Mouse (Mus musculus) E14TG2a.4 (cell line): ENCODE results near the gene Pdzd2.

ENCODE experiments used
- CTCF ChIP-seq: conservative IDR thresholded peaks from 2 replicates; pipeline ENCODE4 v1.5.1; 2014; ENCODE audit warnings: low read length
- NANOG ChIP-seq: IDR thresholded peaks from 2 replicates; pipeline ENCODE4 v1.6.1; 2014; ENCODE audit warnings: borderline replicate concordance, low read length, mixed read lengths
- POU5F1 ChIP-seq: IDR thresholded peaks from 2 replicates; pipeline ENCODE4 v1.6.1; 2014; ENCODE audit warnings: low read length, borderline replicate concordance

- TF ChIP-seq CTCF (no peak), POU5F1 (no peak), NANOG (no peak)
These were observed 274.0 kb downstream of the Pdzd2 start for GRCm38 (mm10) chr15:12465748-12466147.
